ENCODE assay signal across 8 mouse cellular contexts in the genomic region with DNA sequence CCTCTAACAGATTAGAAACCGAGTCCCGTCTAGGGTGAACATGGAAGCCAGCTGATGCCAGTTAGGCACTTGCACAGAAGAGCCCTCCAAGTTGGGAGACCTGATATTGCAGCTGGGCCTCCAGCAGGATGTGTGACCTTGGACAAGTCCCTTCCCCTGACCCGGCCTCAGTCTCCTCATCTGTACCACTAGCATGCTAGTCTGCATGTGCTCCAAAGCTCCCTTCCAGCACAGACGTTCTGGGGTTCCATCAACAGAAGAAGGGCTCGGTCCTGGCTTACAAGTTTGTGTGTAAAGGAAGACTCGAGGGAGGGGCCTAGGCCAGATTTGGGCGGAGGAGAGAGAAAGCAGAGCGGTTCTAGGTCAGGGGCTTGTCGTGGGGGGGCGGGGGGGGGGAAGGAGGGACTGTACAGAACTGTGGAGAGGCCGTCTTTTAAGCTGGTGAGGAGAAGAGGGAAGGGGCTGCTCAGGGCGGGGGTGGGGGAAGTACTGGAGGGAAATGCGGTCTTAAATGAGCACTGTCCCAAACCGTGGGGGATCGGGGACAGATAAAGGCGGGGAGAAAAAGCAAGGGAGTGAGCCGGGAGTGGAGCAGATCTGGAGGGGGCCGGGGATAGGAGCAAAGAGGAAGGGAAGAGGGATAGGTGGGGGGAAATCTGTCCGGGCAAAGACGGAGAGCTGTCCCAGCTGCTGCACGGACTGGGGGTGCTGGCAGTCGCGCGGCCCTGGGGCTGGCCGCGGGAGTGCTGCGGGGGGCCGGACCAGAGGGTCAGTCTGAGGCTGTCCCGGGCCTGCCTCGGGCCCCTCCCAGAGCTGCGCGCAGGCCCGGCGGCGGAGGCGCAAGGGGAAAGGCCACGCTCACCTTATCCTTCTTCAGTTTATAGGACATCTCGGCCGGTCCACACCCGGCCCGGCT. TPM values are rescaled to one million over a fixed set of nuclear protein-coding genes. Genes with fewer than 3 reads are reported as not detected.
DNase-seq lines count a peak whose midpoint lies in the region; ATAC-seq lines count a peak whose summit lies in the region.

No protein-coding gene starts in this region.

- ATAC-seq in hindbrain, embryonic 14.5 days (ENCODE audit: low FRiP score): peak; percentile 61
- peak; percentile 81 for ATAC-seq in midbrain, embryonic 11.5 days (ENCODE audit: low FRiP score)

- peaks cover 35% of the 10 kb centered on the region for H3K4me1 ChIP-seq in hindbrain, embryonic 14.5 days (replicated peaks; ENCODE audit: control insufficient read depth, insufficient read depth, low read length)
- peaks cover 19% of the 10 kb centered on the region for H3K4me1 ChIP-seq in midbrain, embryonic 11.5 days (ENCODE audit: control insufficient read depth, insufficient read depth, low read length)

- peak overlapping the region; percentile 94 for H3K9ac ChIP-seq in hindbrain, embryonic 14.5 days
- peak overlapping the region; percentile 90 for H3K9ac ChIP-seq in midbrain, embryonic 11.5 days (ENCODE audit: low read length)

- peak overlapping the region; percentile 88 for H3K4me2 ChIP-seq in hindbrain, embryonic 14.5 days (replicated peaks)
- peak overlapping the region; percentile 62 for H3K4me2 ChIP-seq in midbrain, embryonic 11.5 days

- peaks cover 5% of the 10 kb centered on the region; the same call in 1 of the 2 replicates for H3K36me3 ChIP-seq in hindbrain, embryonic 14.5 days (replicated peaks; ENCODE audit: control insufficient read depth, insufficient read depth)
- no peaks in the 10 kb centered on the region; the same call in 1 of the 2 replicates for H3K36me3 ChIP-seq in midbrain, embryonic 11.5 days (ENCODE audit: control insufficient read depth, insufficient read depth, low read length)

- H3K27me3 ChIP-seq in hindbrain, embryonic 14.5 days (ENCODE audit: control insufficient read depth, insufficient read depth, low read length): no peaks in the 10 kb centered on the region
- no peaks in the 10 kb centered on the region; the same call in 1 of the 2 replicates for H3K27me3 ChIP-seq in midbrain, embryonic 11.5 days (ENCODE audit: control insufficient read depth, insufficient read depth, low read length)

- peak overlapping the region; percentile 93 for H3K27ac ChIP-seq in hindbrain, embryonic 14.5 days
- peak overlapping the region; percentile 74; the same call in 1 of the 2 replicates for H3K27ac ChIP-seq in midbrain, embryonic 11.5 days (ENCODE audit: low read depth, low read length)

- peak overlapping the region; percentile 88 for H3K4me3 ChIP-seq in hindbrain, embryonic 14.5 days (replicated peaks; ENCODE audit: low read length)
- peak overlapping the region; percentile 87 for H3K4me3 ChIP-seq in midbrain, embryonic 11.5 days (ENCODE audit: low read depth, low read length)

- H3K9me3 ChIP-seq in hindbrain, embryonic 14.5 days (ENCODE audit: control insufficient read depth, low read length): no peaks in the 10 kb centered on the region
- no peaks in the 10 kb centered on the region for H3K9me3 ChIP-seq in midbrain, embryonic 11.5 days (ENCODE audit: control insufficient read depth, low read length)

- peak; percentile 34 for DNase-seq in adrenal gland, postnatal 14 days
- no peak for DNase-seq in adrenal gland, adult (ENCODE audit: inconsistent age in 2 of 2, low spot score in 1 of 2)
- DNase-seq in retina, postnatal 1 day: peak; percentile 27
- DNase-seq in retina, embryonic 14.5 days (ENCODE audit: low spot score): no peak
- DNase-seq in hindbrain, embryonic 14.5 days (ENCODE audit: low spot score): no peak
- DNase-seq in midbrain, embryonic 11.5 days (ENCODE audit: low spot score, missing footprints): peak; percentile 83
- DNase-seq in frontal cortex, postnatal 36 days (ENCODE audit: low spot score in 2 of 2): no peak
- no peak for DNase-seq in urinary bladder, adult 18-20 months (ENCODE audit: low spot score in 2 of 2)

- 5% methylated on average over 34 of the region's 41 CpGs for WGBS in hindbrain, embryonic 14.5 days
- WGBS in midbrain, embryonic 11.5 days: 4% methylated on average over 39 of the region's 41 CpGs

RNA-seq across cellular contexts. Expression of a gene that starts 0.7 kb away (rescaled TPM):
- 47.1 and 49.0 TPM in 2 replicates for total RNA-seq in adrenal gland, postnatal 14 days (2021)
- 78.2 and 92.8 TPM in 2 replicates for polyA plus RNA-seq in hindbrain, embryonic 14.5 days (2014; fragmentation: Nextera tagmentation; extraction: Ambion mirVana)
- polyA plus RNA-seq in midbrain, embryonic 11.5 days (2014; fragmentation: Nextera tagmentation; extraction: Ambion mirVana): 106 and 110 TPM in 2 replicates

RNA-seq across cellular contexts. Expression of a gene that starts 7.0 kb away (rescaled TPM):
- total RNA-seq in adrenal gland, postnatal 14 days (2021): 70.2 and 72.3 TPM in 2 replicates
- polyA plus RNA-seq in hindbrain, embryonic 14.5 days (2014; fragmentation: Nextera tagmentation; extraction: Ambion mirVana): 23.1 and 24.4 TPM in 2 replicates
- polyA plus RNA-seq in midbrain, embryonic 11.5 days (2014; fragmentation: Nextera tagmentation; extraction: Ambion mirVana): 12.8 and 16.5 TPM in 2 replicates

RNA-seq across cellular contexts. Expression of a gene that starts 23.5 kb away (rescaled TPM):
- 80.0 and 83.6 TPM in 2 replicates for total RNA-seq in adrenal gland, postnatal 14 days (2021)
- 154 and 155 TPM in 2 replicates for polyA plus RNA-seq in hindbrain, embryonic 14.5 days (2014; fragmentation: Nextera tagmentation; extraction: Ambion mirVana)
- 103 and 109 TPM in 2 replicates for polyA plus RNA-seq in midbrain, embryonic 11.5 days (2014; fragmentation: Nextera tagmentation; extraction: Ambion mirVana)

RNA-seq across cellular contexts. Expression of a gene that starts 24.7 kb away (rescaled TPM):
- 6.9 and 124 TPM in 2 replicates for total RNA-seq in adrenal gland, postnatal 14 days (2021)
- 0.88 and 1.1 TPM in 2 replicates for polyA plus RNA-seq in hindbrain, embryonic 14.5 days (2014; fragmentation: Nextera tagmentation; extraction: Ambion mirVana)
- 0.37 and 0.82 TPM in 2 replicates for polyA plus RNA-seq in midbrain, embryonic 11.5 days (2014; fragmentation: Nextera tagmentation; extraction: Ambion mirVana)

RNA-seq across cellular contexts. Expression of a gene that starts 25.6 kb away (rescaled TPM):
- 80.5 and 90.2 TPM in 2 replicates for total RNA-seq in adrenal gland, postnatal 14 days (2021)
- 279 and 280 TPM in 2 replicates for polyA plus RNA-seq in hindbrain, embryonic 14.5 days (2014; fragmentation: Nextera tagmentation; extraction: Ambion mirVana)
- 185 and 192 TPM in 2 replicates for polyA plus RNA-seq in midbrain, embryonic 11.5 days (2014; fragmentation: Nextera tagmentation; extraction: Ambion mirVana)

Comparison
In these comparisons a context has a peak if more than half of its experiments do, and no peak if none do; other contexts are left out.
1. DNase-seq: peak in adrenal gland, postnatal 14 days (single experiment), retina, postnatal 1 day (single experiment) and midbrain, embryonic 11.5 days (single experiment); none in adrenal gland, adult (0 of 2), retina, embryonic 14.5 days (single experiment), hindbrain, embryonic 14.5 days (single experiment), frontal cortex, postnatal 36 days (0 of 2) and urinary bladder, adult 18-20 months (0 of 2).